Mouse (Mus musculus) C2C12 (cell line): Measurements from ENCODE around the gene Map3k1.

Experiments
- CEBPB ChIP-seq: IDR thresholded peaks from one replicate; pipeline ENCODE4 v1.6.1; 2011; ENCODE audit warnings: low read depth, mild to moderate bottlenecking, control low read depth, moderate library complexity
- CTCF ChIP-seq: IDR thresholded peaks from one replicate; pipeline ENCODE4 v1.5.1; 2011; ENCODE audit not compliant: control insufficient read depth, insufficient read depth, insufficient read length
- MAX ChIP-seq: IDR thresholded peaks from one replicate; pipeline ENCODE4 v1.6.1; 2011; ENCODE audit warnings: mild to moderate bottlenecking, control low read depth
- MYOD1 ChIP-seq: IDR thresholded peaks from one replicate; pipeline ENCODE4 v1.6.1; 2011; ENCODE audit warnings: low read depth; ENCODE audit not compliant: control insufficient read depth, insufficient read length
- MYOG ChIP-seq: IDR thresholded peaks from one replicate; pipeline ENCODE4 v1.6.1; 2011; ENCODE audit not compliant: control insufficient read depth, insufficient read length; ENCODE audit errors: extremely low read depth
- USF1 ChIP-seq: IDR thresholded peaks from one replicate; pipeline ENCODE4 v1.6.1; 2011; ENCODE audit warnings: low read depth, mild to moderate bottlenecking, control low read depth, moderate library complexity

DNA sequence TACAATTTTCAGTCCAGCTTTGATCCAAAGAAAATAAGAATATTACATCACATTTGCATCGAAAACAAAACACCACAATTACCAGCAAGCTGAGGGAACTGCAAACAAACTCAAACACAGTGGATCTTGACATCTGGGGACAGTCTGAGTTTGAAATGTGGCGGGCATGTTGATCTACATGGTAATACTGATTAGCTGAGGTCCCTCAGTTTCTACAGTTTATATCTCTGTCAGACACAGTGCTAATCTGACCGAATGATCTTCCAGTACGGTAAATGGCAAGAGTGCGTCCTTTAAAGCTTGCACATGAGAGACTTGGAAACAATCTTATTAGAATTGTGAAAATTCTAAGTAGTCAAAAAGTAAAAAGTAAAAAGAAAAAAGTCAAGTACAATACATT is 62.0 kb downstream of the Map3k1 start:
- TF ChIP-seq MAX, result no peak
- TF ChIP-seq CTCF, result no peak
- TF ChIP-seq USF1, result no peak
- no peak for TF ChIP-seq MYOD1
- no peak for TF ChIP-seq CEBPB
- no peak for TF ChIP-seq MYOG
